Mouse (Mus musculus): Measurements from ENCODE around the gene Sipa1. TPM values are rescaled to one million over a fixed set of nuclear protein-coding genes. Genes with fewer than 3 reads are reported as not detected.
"Not testable (repeated sequence)": the region's sequence is repeated elsewhere in the genome, so short reads cannot be mapped to it uniquely, and the experiment has no call there.

The Sipa1 gene
- polyA plus RNA-seq, 1 experiment from 2014 or later: 26.2 TPM

DNA sequence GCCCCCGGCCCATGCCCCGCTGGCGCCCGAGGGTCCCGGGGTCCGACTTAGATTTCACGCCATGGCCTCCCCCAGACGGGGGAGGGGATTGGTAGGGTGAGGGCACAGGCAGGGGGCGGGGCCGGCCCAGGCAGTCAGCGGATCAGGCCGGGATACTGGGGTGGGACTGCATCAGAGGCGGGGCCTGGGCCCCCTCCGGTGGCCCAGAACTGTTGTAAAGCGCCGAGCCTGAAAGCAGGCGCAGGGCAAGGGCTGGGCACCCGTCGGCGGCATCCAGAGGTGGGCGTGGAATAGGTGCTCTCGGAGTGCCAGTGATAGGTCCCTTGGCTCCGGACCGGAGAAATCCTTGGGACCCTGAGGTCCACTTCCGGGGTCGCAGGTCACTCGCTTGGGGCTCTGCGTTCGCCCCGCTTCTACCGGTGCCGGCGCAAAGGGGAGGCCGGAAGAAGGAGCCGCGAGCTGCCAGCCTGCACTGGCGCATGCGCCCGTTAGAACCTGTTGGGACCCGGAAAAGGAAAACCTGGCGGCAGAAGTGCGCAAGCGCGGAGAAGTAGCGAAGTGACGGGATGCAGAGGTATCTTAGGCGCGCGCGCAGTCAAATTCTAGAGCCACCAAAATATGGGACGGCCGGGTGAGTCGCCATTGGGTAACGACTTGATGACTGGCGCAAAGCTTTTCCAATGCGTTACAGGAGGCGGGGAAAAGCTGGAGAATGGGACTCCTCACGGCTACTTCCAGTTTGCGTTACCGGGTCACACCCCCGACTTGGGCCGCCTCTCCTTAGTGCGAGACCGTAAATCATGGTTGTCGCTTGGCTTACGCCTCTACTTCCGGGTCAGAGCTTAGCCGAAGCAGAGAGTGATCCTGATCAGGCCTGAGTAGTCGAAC, 24.9 kb upstream of the Sipa1 start, which contains the start of the genes Map3k11 and Pcnx3:
Gene Map3k11, plus strand, starts transcription at position 543 of the 888 bp plus-strand sequence.
Gene Pcnx3, minus strand, starts transcription at position 709 of the 888 bp plus-strand sequence.
- ATAC-seq (replicated peaks; ENCODE audit: low FRiP score, low read depth): peak; percentile 88
- peaks cover 31% of the 10 kb centered on the region for H3K4me1 ChIP-seq (replicated peaks; ENCODE audit: insufficient read depth, low read length)
- no peaks in the 10 kb centered on the region for H3K9me3 ChIP-seq (replicated peaks; ENCODE audit: low read length)
- peak; percentile 40 for TF ChIP-seq CTCF (IDR thresholded peaks at IDR 0.05; ENCODE audit: low read depth)
- H3K27ac ChIP-seq: peak within 1 kb of the TSS; percentile 96
- no peaks in the 10 kb centered on the region for H3K27me3 ChIP-seq (ENCODE audit: insufficient read depth, low read length)
- peaks cover 30% of the 10 kb centered on the region for H3K36me3 ChIP-seq (ENCODE audit: insufficient read depth, low read length)
- WGBS: under 1% methylated on average over 69 of the region's 69 CpGs
- peak within 1 kb of the TSS; percentile 87 for H3K9ac ChIP-seq (ENCODE audit: low read depth, low read length)
- peak; percentile 100 for DNase-seq (ENCODE audit: low spot score)
- H3K4me3 ChIP-seq (replicated peaks; ENCODE audit: low read depth, low read length): peak within 1 kb of the TSS; percentile 92
- H3K4me2 ChIP-seq (ENCODE audit: low read length): peak within 1 kb of the TSS; percentile 100

DNA sequence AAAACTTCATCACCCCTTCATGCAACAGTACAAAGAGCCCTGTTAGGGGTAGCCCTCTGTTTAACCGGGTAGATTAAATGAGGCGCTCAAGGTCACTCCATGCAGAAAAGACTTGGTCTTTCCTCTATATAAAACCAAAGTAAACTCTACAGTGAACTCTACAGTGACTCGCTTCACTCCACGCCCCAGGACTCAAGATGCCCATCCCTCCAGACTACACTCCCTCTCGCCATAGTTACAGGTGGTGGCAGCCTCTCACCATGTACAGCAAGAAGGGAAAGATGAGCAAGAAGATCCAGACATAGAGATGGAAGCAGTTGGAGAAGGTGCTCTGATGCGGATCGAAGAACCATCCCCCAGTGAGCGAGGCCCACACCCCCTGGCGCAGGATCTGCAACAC, 24.2 kb upstream of the Sipa1 start:
- Histone ChIP-seq H3K4me1 (replicated peaks; ENCODE audit: insufficient read depth, low read length) (peaks cover 27% of the 10 kb centered on the region), H3K27me3 (ENCODE audit: insufficient read depth, low read length) (no peaks in the 10 kb centered on the region), H3K4me2 (ENCODE audit: low read length) (peak overlapping the region; percentile 100), H3K9ac (ENCODE audit: low read depth, low read length) (peak overlapping the region; percentile 87), H3K36me3 (ENCODE audit: insufficient read depth, low read length) (peaks cover 29% of the 10 kb centered on the region), H3K4me3 (replicated peaks; ENCODE audit: low read depth, low read length) (peak overlapping the region; percentile 92), H3K9me3 (replicated peaks; ENCODE audit: low read length) (no peaks in the 10 kb centered on the region), H3K27ac (peak overlapping the region; percentile 96)
- no peak for ATAC-seq (replicated peaks; ENCODE audit: low FRiP score, low read depth)
- DNase-seq (ENCODE audit: low spot score): no peak
- 13% methylated on average over 9 of the region's 9 CpGs for WGBS
- no peak for TF ChIP-seq CTCF (IDR thresholded peaks at IDR 0.05; ENCODE audit: low read depth)

DNA sequence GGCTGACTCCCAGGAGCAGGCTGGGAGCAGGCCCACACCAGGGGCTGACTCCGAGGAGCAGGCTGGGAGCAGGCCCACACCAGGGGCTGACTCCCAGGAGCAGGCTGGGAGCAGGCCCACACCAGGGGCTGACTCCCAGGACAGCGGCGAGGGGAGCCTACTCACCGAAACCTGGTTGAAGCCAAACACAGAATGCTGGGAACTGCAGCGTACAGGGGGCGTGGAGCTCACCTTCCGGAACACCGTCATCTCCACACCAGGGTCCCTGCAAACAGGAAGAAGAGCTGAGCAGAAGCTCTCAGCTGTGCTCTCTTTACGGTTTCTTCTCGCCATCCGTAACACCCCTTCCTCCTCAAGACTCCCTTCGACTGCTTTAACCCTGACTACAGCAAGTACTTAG, 23.4 kb upstream of the Sipa1 start:
- peaks cover 19% of the 10 kb centered on the region for H3K4me1 ChIP-seq (replicated peaks; ENCODE audit: insufficient read depth, low read length)
- not testable (repeated sequence) for DNase-seq (ENCODE audit: low spot score); H3K27me3 ChIP-seq (ENCODE audit: insufficient read depth, low read length); ATAC-seq (replicated peaks; ENCODE audit: low FRiP score, low read depth); H3K4me3 ChIP-seq (replicated peaks; ENCODE audit: low read depth, low read length); H3K9me3 ChIP-seq (replicated peaks; ENCODE audit: low read length); H3K27ac ChIP-seq
- H3K36me3 ChIP-seq (ENCODE audit: insufficient read depth, low read length): peaks cover 36% of the 10 kb centered on the region
- H3K9ac ChIP-seq (ENCODE audit: low read depth, low read length): peak overlapping the region; percentile 87
- 87% methylated on average over 11 of the region's 12 CpGs for WGBS
- H3K4me2 ChIP-seq (ENCODE audit: low read length): peak overlapping the region; percentile 100; the same call in 1 of the 2 replicates

DNA sequence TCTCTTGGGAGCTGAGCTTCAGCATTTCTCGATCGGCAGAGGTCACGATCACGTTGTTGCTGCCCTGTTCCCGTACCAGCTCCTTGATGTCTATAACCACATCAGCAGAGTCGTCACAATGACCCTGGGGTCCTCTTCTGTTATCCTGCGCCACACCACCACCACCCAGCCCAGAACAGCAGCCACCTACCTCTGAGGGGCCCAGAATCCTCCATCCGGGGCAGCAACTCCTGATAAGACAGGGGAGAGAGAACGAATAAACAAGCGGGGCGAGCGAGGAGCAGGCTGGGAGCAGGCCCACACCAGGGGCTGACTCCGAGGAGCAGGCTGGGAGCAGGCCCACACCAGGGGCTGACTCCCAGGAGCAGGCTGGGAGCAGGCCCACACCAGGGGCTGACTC, 22.9 kb upstream of the Sipa1 start:
- no peak for ATAC-seq (replicated peaks; ENCODE audit: low FRiP score, low read depth)
- WGBS: 88% methylated on average over 13 of the region's 13 CpGs
- no peaks in the 10 kb centered on the region for H3K27me3 ChIP-seq (ENCODE audit: insufficient read depth, low read length)
- H3K9me3 ChIP-seq (replicated peaks; ENCODE audit: low read length): no peaks in the 10 kb centered on the region
- peaks cover 37% of the 10 kb centered on the region for H3K36me3 ChIP-seq (ENCODE audit: insufficient read depth, low read length)
- no peak overlapping the region for H3K4me3 ChIP-seq (replicated peaks; ENCODE audit: low read depth, low read length)
- TF ChIP-seq CTCF (IDR thresholded peaks at IDR 0.05; ENCODE audit: low read depth): no peak
- no peak overlapping the region for H3K27ac ChIP-seq
- peaks cover 14% of the 10 kb centered on the region for H3K4me1 ChIP-seq (replicated peaks; ENCODE audit: insufficient read depth, low read length)
- no peak overlapping the region for H3K9ac ChIP-seq (ENCODE audit: low read depth, low read length)
- no peak for DNase-seq (ENCODE audit: low spot score)
- no peak overlapping the region for H3K4me2 ChIP-seq (ENCODE audit: low read length)

DNA sequence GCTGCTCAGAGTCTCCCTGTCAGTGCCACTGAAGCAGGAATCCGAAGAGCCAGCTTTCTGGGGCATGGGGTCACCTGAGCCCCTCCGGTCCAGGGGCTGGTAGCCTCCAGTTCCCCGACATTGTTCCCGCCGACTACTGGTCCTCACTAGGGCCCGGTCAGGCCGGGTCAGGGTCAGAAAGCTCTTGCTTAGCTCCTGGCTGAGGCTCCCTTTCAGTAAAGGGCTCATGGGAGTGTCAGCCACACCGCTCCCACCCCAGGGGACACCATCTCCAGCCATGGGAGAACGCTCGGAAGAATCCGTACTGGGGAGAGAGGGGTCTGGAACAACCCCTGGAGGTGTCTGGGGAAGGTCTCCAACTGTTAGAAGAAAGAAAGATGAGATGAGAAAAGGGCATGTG, 22.4 kb upstream of the Sipa1 start:
- Histone ChIP-seq H3K4me3 (replicated peaks; ENCODE audit: low read depth, low read length) (no peak overlapping the region), H3K9me3 (replicated peaks; ENCODE audit: low read length) (no peaks in the 10 kb centered on the region), H3K4me2 (ENCODE audit: low read length) (no peak overlapping the region), H3K4me1 (replicated peaks; ENCODE audit: insufficient read depth, low read length) (peaks cover 9% of the 10 kb centered on the region), H3K27ac (no peak overlapping the region), H3K9ac (ENCODE audit: low read depth, low read length) (no peak overlapping the region), H3K27me3 (ENCODE audit: insufficient read depth, low read length) (no peaks in the 10 kb centered on the region), H3K36me3 (ENCODE audit: insufficient read depth, low read length) (peaks cover 43% of the 10 kb centered on the region)
- 95% methylated on average over 11 of the region's 11 CpGs for WGBS
- no peak for ATAC-seq (replicated peaks; ENCODE audit: low FRiP score, low read depth)
- no peak for DNase-seq (ENCODE audit: low spot score)
- no peak for TF ChIP-seq CTCF (IDR thresholded peaks at IDR 0.05; ENCODE audit: low read depth)

DNA sequence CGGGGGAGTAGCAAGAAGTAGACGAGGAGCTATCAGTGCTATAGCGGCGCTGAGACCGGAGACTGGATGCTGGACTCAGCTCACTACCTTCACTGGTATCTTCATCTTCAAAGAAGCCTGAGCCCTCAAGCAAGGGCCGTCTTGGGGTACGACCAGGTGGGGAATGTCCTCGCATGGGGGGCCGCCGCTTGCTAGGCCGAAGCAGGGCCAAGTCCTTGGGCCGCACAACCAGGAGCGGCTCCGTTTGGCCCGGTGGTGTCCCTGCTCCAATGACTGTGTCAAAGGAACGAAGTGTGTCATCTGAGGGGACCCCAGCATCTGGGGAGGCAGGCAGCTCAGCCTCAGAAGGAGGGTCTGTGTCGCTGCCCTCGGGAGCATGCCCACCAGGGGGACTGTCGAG, 21.9 kb upstream of the Sipa1 start:
- WGBS: 93% methylated on average over 19 of the region's 19 CpGs
- H3K36me3 ChIP-seq (ENCODE audit: insufficient read depth, low read length): peaks cover 47% of the 10 kb centered on the region

More for the DNA sequence above, 21.9 kb upstream of the Sipa1 start:
- DNase-seq (ENCODE audit: low spot score) (no peak), ATAC-seq (replicated peaks; ENCODE audit: low FRiP score, low read depth) (no peak)
- H3K27me3 ChIP-seq (ENCODE audit: insufficient read depth, low read length): no peaks in the 10 kb centered on the region
- peaks cover 5% of the 10 kb centered on the region for H3K4me1 ChIP-seq (replicated peaks; ENCODE audit: insufficient read depth, low read length)
- no peak overlapping the region for H3K4me2 ChIP-seq (ENCODE audit: low read length)
- no peak overlapping the region for H3K4me3 ChIP-seq (replicated peaks; ENCODE audit: low read depth, low read length)
- no peak overlapping the region for H3K27ac ChIP-seq
- no peak overlapping the region for H3K9ac ChIP-seq (ENCODE audit: low read depth, low read length)
- H3K9me3 ChIP-seq (replicated peaks; ENCODE audit: low read length): no peaks in the 10 kb centered on the region
- TF ChIP-seq CTCF (IDR thresholded peaks at IDR 0.05; ENCODE audit: low read depth): no peak
